Mouse (Mus musculus): ENCODE measurements around the gene B430218F22Rik.
A peak's percentile ranks its signal among the peaks of the same experiment; 100 is the strongest.
"Not testable (repeated sequence)": the region's sequence is repeated elsewhere in the genome, so short reads cannot be mapped to it uniquely, and the experiment has no call there.

Gene B430218F22Rik

DNA sequence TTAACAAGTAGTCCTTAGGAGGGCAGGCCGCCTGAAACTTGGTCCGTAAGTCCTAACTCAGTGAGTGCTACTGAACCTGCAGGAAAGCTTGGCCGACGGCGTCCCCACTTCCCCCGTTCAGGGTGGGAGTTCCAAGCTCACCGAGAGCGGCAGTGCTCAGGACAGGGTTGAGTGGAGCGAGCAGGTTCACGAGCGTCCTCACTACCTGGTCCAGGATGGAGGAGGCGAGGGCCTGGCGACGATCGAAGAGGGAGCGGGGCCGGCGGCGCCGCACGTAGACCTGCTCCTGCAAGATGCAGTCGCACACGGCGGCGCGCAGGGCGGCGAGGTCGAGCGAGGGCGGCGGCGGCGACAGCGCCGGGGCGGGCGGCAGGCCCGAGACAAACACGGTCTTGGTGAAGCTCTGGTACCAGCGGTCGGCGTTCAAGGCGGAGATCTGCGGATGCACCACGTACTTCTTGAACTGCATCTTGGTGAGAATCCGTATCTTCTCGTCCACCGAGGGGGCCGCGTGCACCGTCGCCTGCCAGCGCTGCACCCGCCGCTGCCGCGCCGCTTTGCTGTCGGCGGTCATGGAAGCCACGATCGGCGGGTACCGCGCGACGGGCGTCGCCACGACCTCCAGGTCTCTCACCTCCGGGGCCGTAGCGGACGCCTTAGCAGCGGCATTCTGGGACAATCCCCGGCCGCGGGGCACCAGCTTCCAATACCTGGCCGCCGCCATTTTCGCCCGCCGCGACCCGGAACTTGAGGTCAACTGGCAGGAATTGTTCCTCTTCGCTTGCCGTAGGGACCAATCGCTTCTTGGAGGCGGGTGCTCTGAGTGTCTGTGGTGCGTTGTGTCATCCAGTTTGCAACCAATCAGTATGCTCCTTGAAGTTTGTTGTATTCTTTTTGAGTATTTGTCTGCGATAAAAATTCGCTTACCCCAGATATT, at the start of gene B430218F22Rik, which contains the start of gene Mrps30:
Gene B430218F22Rik (plus strand): TSS at position 120 of the 937 bp plus-strand sequence.
Gene Mrps30 (minus strand): TSS at position 742 of the 937 bp plus-strand sequence.
- peak; percentile 94 to 96 for DNase-seq

DNA sequence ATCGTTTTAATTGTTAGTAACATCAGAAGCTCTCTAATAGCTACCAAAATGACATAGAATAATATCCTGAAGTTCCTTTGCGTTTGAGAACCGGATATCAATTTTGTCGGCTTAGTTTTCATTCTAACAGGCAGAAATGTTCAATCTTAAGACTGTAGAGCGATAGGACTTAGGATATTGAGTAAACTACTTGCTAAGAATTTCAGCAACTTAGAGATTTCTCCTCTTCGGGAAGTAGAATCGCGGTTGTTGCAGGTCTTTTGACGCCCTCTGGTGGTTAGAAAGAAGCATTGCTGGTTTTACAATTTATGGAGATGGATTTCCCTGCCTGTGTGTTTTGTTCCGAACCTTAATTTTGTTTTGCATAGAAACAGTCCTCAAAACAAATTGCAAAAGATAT, 36.2 kb upstream of the B430218F22Rik start:
- no peak for DNase-seq

- DNase-seq: no peak
Measured at GRCm38 (mm10) chr13:118350870-118351269, 35.6 kb upstream of the B430218F22Rik start.

GRCm38 (mm10) chr13:118363342-118363741, 23.1 kb upstream of the B430218F22Rik start:
- DNase-seq: no peak

- DNase-seq: no peak
Measured at GRCm38 (mm10) chr13:118365774-118366173, 20.7 kb upstream of the B430218F22Rik start.

DNA sequence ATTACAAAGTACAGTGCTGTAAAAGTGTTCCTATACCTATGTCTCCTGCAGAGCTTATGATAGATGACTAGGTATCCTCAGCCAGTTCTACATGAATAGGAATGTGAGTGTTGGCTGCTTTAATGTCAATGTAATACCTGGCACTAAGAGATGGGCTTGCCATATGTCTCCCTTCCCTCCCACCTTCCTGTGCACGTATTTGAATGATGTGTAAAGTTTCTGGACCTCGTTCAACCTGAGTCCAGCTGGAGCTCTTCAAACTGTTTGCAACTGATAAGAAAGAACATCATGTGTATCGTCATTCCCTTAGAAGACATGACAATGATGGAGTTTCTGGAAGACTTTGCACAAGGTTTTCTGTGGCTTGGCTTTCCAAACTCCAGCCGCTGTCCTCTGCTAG, 13.6 kb upstream of the B430218F22Rik start:
- no peak for DNase-seq

GRCm38 (mm10) chr13:118379155-118379554, 7.3 kb upstream of the B430218F22Rik start:
- DNase-seq: peak; percentile 58 to 69

GRCm38 (mm10) chr13:118380381-118380780, 6.0 kb upstream of the B430218F22Rik start:
- DNase-seq: no peak

DNA sequence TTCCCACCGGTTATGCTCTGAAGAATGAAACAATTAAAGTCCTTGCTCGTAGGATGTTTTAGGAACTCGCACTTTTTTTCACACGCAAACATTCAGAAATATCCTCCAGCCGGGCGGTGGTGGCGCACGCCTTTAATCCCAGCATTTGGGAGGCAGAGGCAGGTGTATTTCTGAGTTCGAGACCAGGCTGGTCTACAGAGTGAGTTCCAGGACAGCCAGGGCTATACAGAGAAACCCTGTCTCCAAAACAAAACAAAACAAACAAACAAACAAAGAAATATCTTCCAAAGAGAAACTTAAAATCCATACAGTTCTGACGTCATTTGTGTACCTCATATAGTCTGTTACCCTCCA, 995 bp downstream of the B430218F22Rik start:
- DNase-seq: not testable (repeated sequence)

- no peak for DNase-seq
Measured at GRCm38 (mm10) chr13:118395803-118396202, 9.4 kb downstream of the B430218F22Rik start.

DNA sequence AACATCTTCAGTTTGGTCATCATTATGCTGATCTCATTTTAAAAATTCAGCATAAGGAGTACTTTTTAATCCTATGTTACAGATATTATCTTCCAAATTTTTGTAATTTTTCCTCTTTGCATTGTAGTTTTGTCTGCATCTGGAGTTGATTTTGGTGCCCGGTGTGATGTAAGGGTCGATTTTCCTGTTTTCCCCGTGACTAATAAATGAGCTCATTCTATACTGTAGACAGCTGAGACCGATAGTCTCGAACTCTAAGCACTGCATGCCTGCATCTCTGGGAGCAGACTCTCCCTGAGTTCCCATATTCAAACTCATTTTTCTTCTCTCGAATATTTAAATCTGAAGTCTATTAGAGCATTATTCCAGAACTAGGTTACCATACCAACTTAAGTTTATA, 13.9 kb downstream of the B430218F22Rik start:
- no peak for DNase-seq

- no peak for DNase-seq
Measured at GRCm38 (mm10) chr13:118403544-118403943, 17.1 kb downstream of the B430218F22Rik start.

GRCm38 (mm10) chr13:118411297-118411992, 25.0 kb downstream of the B430218F22Rik start:
- DNase-seq: no peak

DNA sequence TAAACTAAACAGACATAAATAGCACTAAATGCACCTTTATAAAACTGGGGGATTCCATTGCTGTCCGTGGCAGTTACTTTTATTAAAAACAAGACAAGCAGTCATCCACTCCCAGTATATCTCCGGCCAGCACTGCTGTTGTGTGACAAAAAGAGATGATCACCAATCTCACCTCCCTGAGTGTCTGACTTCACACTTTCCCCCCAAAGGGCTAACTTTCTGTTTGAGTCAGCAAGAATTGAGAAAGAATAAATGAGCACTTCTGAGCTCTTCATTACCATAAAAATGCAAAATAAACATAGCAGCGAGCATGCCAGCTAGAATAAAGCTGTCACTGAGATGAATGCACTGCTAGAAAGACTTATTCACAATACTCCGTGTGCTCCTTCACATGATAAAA, 31.7 kb downstream of the B430218F22Rik start:
- DNase-seq: no peak

- DNase-seq: no peak
Measured at GRCm38 (mm10) chr13:118420408-118420807, 34.0 kb downstream of the B430218F22Rik start.

DNA sequence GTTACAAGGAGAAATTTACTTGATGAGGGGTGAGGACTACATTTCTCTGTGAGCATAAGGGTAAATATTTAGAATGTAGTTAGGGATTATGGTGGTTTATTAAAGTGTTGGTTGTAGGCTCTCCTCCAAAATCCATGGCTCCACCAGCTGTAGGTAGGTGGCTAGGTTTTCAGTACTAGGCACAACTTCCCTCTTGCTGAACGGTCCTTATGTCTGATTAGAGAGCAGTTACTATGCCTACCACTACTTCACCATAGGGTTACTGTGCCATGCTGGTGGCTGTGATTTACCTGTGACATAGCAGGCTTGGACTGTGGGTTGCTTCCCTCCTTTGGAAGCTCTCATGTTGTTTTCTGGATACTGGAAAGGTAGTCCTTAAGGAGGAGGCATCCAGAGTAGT, 34.4 kb downstream of the B430218F22Rik start:
- DNase-seq: no peak

All from cerebellum, postnatal 36 days (tissue).